Mouse (Mus musculus) thymus, postnatal 14 days (tissue): ENCODE results near the gene Yy1.

Experiments
- DNase-seq: peaks from one replicate; pipeline ENCODE4 v3.0.0; 2021

The Yy1 gene

DNA sequence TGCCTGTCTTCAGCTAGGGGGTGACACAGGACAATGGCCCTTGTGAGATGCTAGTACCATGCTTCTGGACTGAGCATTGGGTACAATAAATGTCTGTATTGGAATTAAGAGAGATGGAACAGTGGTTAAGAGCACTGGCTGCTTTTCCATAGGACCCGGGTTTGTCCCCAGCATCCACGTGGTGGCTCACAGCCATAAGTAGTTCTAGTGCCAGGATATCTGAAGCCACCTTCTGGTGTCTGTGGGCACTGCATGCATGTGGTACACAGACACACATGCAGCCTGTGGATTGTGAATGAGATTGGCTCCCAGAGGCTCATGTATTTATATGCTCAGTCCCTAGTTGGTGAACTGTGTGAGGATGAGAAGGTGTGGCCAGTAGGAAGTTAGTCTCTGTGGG is 76.8 kb downstream of the Yy1 start:
- DNase-seq = peak; percentile 37
